Mouse (Mus musculus): Measurements from ENCODE around the gene Klra6.
"Not testable (repeated sequence)": the region's sequence is repeated elsewhere in the genome, so short reads cannot be mapped to it uniquely, and the experiment has no call there.

GRCm38 (mm10) chr6:130035146-130035545 lies 8.4 kb upstream of the Klra6 start:
- TF ChIP-seq CTCF, EP300 (IDR thresholded peaks at IDR 0.05; ENCODE audit: low read depth): not testable (repeated sequence)

Measured in liver, postnatal 0 days (tissue).